Mouse (Mus musculus): ENCODE results near the gene Egflam. TPM values are rescaled to one million over a fixed set of nuclear protein-coding genes. Genes with fewer than 3 reads are reported as not detected.

Egflam gene
- 23.7 and 25.0 TPM in 2 replicates for polyA plus RNA-seq (2014; fragmentation: Nextera tagmentation; extraction: Ambion mirVana)

- H3K4me3 ChIP-seq (ENCODE audit: low read depth, low read length) = peak within 1 kb of the TSS; percentile 70
- H3K4me1 ChIP-seq (replicated peaks; ENCODE audit: control insufficient read depth, insufficient read depth, low read length) = peaks cover 7% of the 10 kb centered on the region
- peak within 1 kb of the TSS; percentile 71 for H3K4me2 ChIP-seq (ENCODE audit: low read length)
- peak; percentile 83 for ATAC-seq (replicated peaks; ENCODE audit: low FRiP score, low TSS enrichment, low read depth)
- H3K27ac ChIP-seq (ENCODE audit: low read depth) = peak within 1 kb of the TSS; percentile 84
- H3K9ac ChIP-seq (ENCODE audit: low read length) = peak within 1 kb of the TSS; percentile 75
- no peaks in the 10 kb centered on the region for H3K9me3 ChIP-seq (ENCODE audit: control insufficient read depth, low read length)
- peak; percentile 85 for DNase-seq (ENCODE audit: low spot score)
- WGBS = under 1% methylated on average over 58 of the region's 62 CpGs
- H3K27me3 ChIP-seq (replicated peaks; ENCODE audit: control insufficient read depth, insufficient read depth, low read length) = peaks cover 3% of the 10 kb centered on the region; the same call in 1 of the 2 replicates
- no peaks in the 10 kb centered on the region for H3K36me3 ChIP-seq (ENCODE audit: control insufficient read depth, insufficient read depth, low read length)
These were observed at the start of gene Egflam for GRCm38 (mm10) chr15:7397818-7398608. TSS of gene Egflam (minus strand) at chr15:7398395.

- no peak overlapping the region for H3K4me3 ChIP-seq (ENCODE audit: low read depth, low read length)
- ATAC-seq (replicated peaks; ENCODE audit: low FRiP score, low TSS enrichment, low read depth) (no peak), DNase-seq (ENCODE audit: low spot score) (no peak)
- WGBS = 60% methylated on average over 17 of the region's 17 CpGs
- no peak overlapping the region for H3K4me2 ChIP-seq (ENCODE audit: low read length)
- no peaks in the 10 kb centered on the region for H3K27me3 ChIP-seq (replicated peaks; ENCODE audit: control insufficient read depth, insufficient read depth, low read length)
- no peaks in the 10 kb centered on the region for H3K9me3 ChIP-seq (ENCODE audit: control insufficient read depth, low read length)
- peaks cover 6% of the 10 kb centered on the region; the same call in 1 of the 2 replicates for H3K4me1 ChIP-seq (replicated peaks; ENCODE audit: control insufficient read depth, insufficient read depth, low read length)
- H3K27ac ChIP-seq (ENCODE audit: low read depth) = no peak overlapping the region
- H3K9ac ChIP-seq (ENCODE audit: low read length) = no peak overlapping the region
- H3K36me3 ChIP-seq (ENCODE audit: control insufficient read depth, insufficient read depth, low read length) = no peaks in the 10 kb centered on the region
These were observed 45.5 kb upstream of the Egflam start for GRCm38 (mm10) chr15:7443396-7444315.

- H3K27ac ChIP-seq (ENCODE audit: low read depth) = peak overlapping the region; percentile 33; the same call in 1 of the 2 replicates
- no peak overlapping the region for H3K9ac ChIP-seq (ENCODE audit: low read length)
- no peak for DNase-seq (ENCODE audit: low spot score)
- no peaks in the 10 kb centered on the region for H3K27me3 ChIP-seq (replicated peaks; ENCODE audit: control insufficient read depth, insufficient read depth, low read length)
- H3K4me2 ChIP-seq (ENCODE audit: low read length) = peak overlapping the region; percentile 13
- H3K9me3 ChIP-seq (ENCODE audit: control insufficient read depth, low read length) = no peaks in the 10 kb centered on the region
- H3K4me3 ChIP-seq (ENCODE audit: low read depth, low read length) = no peak overlapping the region
- WGBS = 25% methylated on average over 16 of the region's 16 CpGs
- peaks cover 6% of the 10 kb centered on the region; the same call in 1 of the 2 replicates for H3K4me1 ChIP-seq (replicated peaks; ENCODE audit: control insufficient read depth, insufficient read depth, low read length)
- ATAC-seq (replicated peaks; ENCODE audit: low FRiP score, low TSS enrichment, low read depth) = no peak; the same call in 1 of the 2 replicates
- no peaks in the 10 kb centered on the region for H3K36me3 ChIP-seq (ENCODE audit: control insufficient read depth, insufficient read depth, low read length)
These were observed 44.2 kb upstream of the Egflam start for GRCm38 (mm10) chr15:7442148-7443100.

- 78% methylated on average over 2 of the region's 2 CpGs for WGBS
These were observed 26.1 kb upstream of the Egflam start for GRCm38 (mm10) chr15:7424282-7424681.

GRCm38 (mm10) chr15:7404521-7404920 lies 6.3 kb upstream of the Egflam start:
- no peak overlapping the region for H3K4me3 ChIP-seq (ENCODE audit: low read depth, low read length)
- WGBS = 84% methylated on average over 8 of the region's 8 CpGs
- no peak overlapping the region for H3K27ac ChIP-seq (ENCODE audit: low read depth)
- no peaks in the 10 kb centered on the region for H3K36me3 ChIP-seq (ENCODE audit: control insufficient read depth, insufficient read depth, low read length)
- H3K27me3 ChIP-seq (replicated peaks; ENCODE audit: control insufficient read depth, insufficient read depth, low read length) = no peaks in the 10 kb centered on the region; the same call in 1 of the 2 replicates
- ATAC-seq (replicated peaks; ENCODE audit: low FRiP score, low TSS enrichment, low read depth) (no peak), DNase-seq (ENCODE audit: low spot score) (no peak)
- no peaks in the 10 kb centered on the region for H3K4me1 ChIP-seq (replicated peaks; ENCODE audit: control insufficient read depth, insufficient read depth, low read length)
- no peak overlapping the region for H3K4me2 ChIP-seq (ENCODE audit: low read length)
- no peak overlapping the region for H3K9ac ChIP-seq (ENCODE audit: low read length)
- no peaks in the 10 kb centered on the region for H3K9me3 ChIP-seq (ENCODE audit: control insufficient read depth, low read length)

More at GRCm38 (mm10) chr15:7424282-7424681, 26.1 kb upstream of the Egflam start:
- no peaks in the 10 kb centered on the region for H3K36me3 ChIP-seq (ENCODE audit: control insufficient read depth, insufficient read depth, low read length)
- no peak overlapping the region for H3K4me3 ChIP-seq (ENCODE audit: low read depth, low read length)
- H3K4me2 ChIP-seq (ENCODE audit: low read length) = no peak overlapping the region
- H3K9ac ChIP-seq (ENCODE audit: low read length) = no peak overlapping the region
- H3K27ac ChIP-seq (ENCODE audit: low read depth) = no peak overlapping the region
- no peaks in the 10 kb centered on the region for H3K4me1 ChIP-seq (replicated peaks; ENCODE audit: control insufficient read depth, insufficient read depth, low read length)
- no peaks in the 10 kb centered on the region for H3K27me3 ChIP-seq (replicated peaks; ENCODE audit: control insufficient read depth, insufficient read depth, low read length)
- DNase-seq (ENCODE audit: low spot score) (no peak), ATAC-seq (replicated peaks; ENCODE audit: low FRiP score, low TSS enrichment, low read depth) (no peak)
- no peaks in the 10 kb centered on the region for H3K9me3 ChIP-seq (ENCODE audit: control insufficient read depth, low read length)

GRCm38 (mm10) chr15:7398609-7399540 lies 680 bp upstream of the Egflam start:
- no peak for DNase-seq (ENCODE audit: low spot score)
- Histone ChIP-seq H3K9ac (ENCODE audit: low read length) (peak overlapping the region; percentile 75), H3K27me3 (replicated peaks; ENCODE audit: control insufficient read depth, insufficient read depth, low read length) (peaks cover 3% of the 10 kb centered on the region; the same call in 1 of the 2 replicates), H3K4me2 (ENCODE audit: low read length) (peak overlapping the region; percentile 71), H3K9me3 (ENCODE audit: control insufficient read depth, low read length) (no peaks in the 10 kb centered on the region), H3K27ac (ENCODE audit: low read depth) (peak overlapping the region; percentile 84; the same call in 1 of the 2 replicates), H3K36me3 (ENCODE audit: control insufficient read depth, insufficient read depth, low read length) (no peaks in the 10 kb centered on the region), H3K4me3 (ENCODE audit: low read depth, low read length) (peak overlapping the region; percentile 70), H3K4me1 (replicated peaks; ENCODE audit: control insufficient read depth, insufficient read depth, low read length) (peaks cover 7% of the 10 kb centered on the region)
- peak; percentile 26; the same call in 1 of the 2 replicates for ATAC-seq (replicated peaks; ENCODE audit: low FRiP score, low TSS enrichment, low read depth)
- WGBS = 6% methylated on average over 17 of the region's 17 CpGs

- Histone ChIP-seq H3K27me3 (replicated peaks; ENCODE audit: control insufficient read depth, insufficient read depth, low read length) (peaks cover 3% of the 10 kb centered on the region; the same call in 1 of the 2 replicates), H3K36me3 (ENCODE audit: control insufficient read depth, insufficient read depth, low read length) (no peaks in the 10 kb centered on the region), H3K4me3 (ENCODE audit: low read depth, low read length) (peak overlapping the region; percentile 70), H3K27ac (ENCODE audit: low read depth) (peak overlapping the region; percentile 84), H3K4me2 (ENCODE audit: low read length) (peak overlapping the region; percentile 71), H3K9ac (ENCODE audit: low read length) (peak overlapping the region; percentile 75), H3K4me1 (replicated peaks; ENCODE audit: control insufficient read depth, insufficient read depth, low read length) (peaks cover 7% of the 10 kb centered on the region), H3K9me3 (ENCODE audit: control insufficient read depth, low read length) (no peaks in the 10 kb centered on the region)
- ATAC-seq (replicated peaks; ENCODE audit: low FRiP score, low TSS enrichment, low read depth) = no peak; the same call in 1 of the 2 replicates
- no peak for DNase-seq (ENCODE audit: low spot score)
- WGBS = under 1% methylated on average over 8 of the region's 8 CpGs
These were observed 763 bp downstream of the Egflam start for GRCm38 (mm10) chr15:7397446-7397817.
